Mouse (Mus musculus) spleen, adult 2 months (tissue): ENCODE data around the gene Mrgpra6. TPM values are rescaled to one million over a fixed set of nuclear protein-coding genes. Genes with fewer than 3 reads are reported as not detected.

Experiments
- DNase-seq, 2 experiments: peaks; one replicate each; pipeline versions ENCODE4 v3.0.0 to v3.0.0-alpha.2; 2012 to 2021; ENCODE audit warnings: low spot score in 2 of 2, low read depth in 1 of 2
- H3K27ac ChIP-seq: fragments of 200-500 bp; 2 replicates; pipeline ENCODE4 v1.5.1; 2012; ENCODE audit warnings: low read length, inconsistent platforms; ENCODE audit not compliant: insufficient read depth
- H3K27me3 ChIP-seq: fragments of 200-500 bp; 2 replicates; pipeline ENCODE4 v1.6.1; 2012; ENCODE audit warnings: mild to moderate bottlenecking, moderate library complexity, low read length, inconsistent platforms; ENCODE audit not compliant: control insufficient read depth, insufficient read depth
- H3K36me3 ChIP-seq: fragments of 200-500 bp; 2 replicates; pipeline ENCODE4 v1.6.1; 2012; ENCODE audit warnings: mild to moderate bottlenecking, low read length, inconsistent platforms; ENCODE audit not compliant: control insufficient read depth, insufficient read depth
- H3K4me1 ChIP-seq: fragments of 200-500 bp; 2 replicates; pipeline ENCODE4 v1.6.1; 2011; ENCODE audit warnings: inconsistent platforms; ENCODE audit not compliant: control insufficient read depth, insufficient read depth, insufficient read length
- H3K4me3 ChIP-seq: fragments of 200-500 bp; 2 replicates; pipeline ENCODE4 v1.5.1; 2011; ENCODE audit warnings: mild to moderate bottlenecking, inconsistent platforms; ENCODE audit not compliant: insufficient read depth, insufficient read length; ENCODE audit errors: extremely low read depth
- CTCF ChIP-seq: fragments of 200-500 bp; IDR thresholded peaks from 2 replicates; pipeline ENCODE4 v1.5.1; 2011; ENCODE audit warnings: mild to moderate bottlenecking, inconsistent platforms; ENCODE audit not compliant: insufficient read depth, insufficient read length, insufficient replicate concordance; ENCODE audit errors: extremely low read depth
- POLR2A ChIP-seq: fragments of 200-500 bp; IDR thresholded peaks from 2 replicates; pipeline ENCODE4 v1.6.1; 2011; ENCODE audit warnings: low read depth, low read length, inconsistent platforms
- WGBS: fragments of 180-500 bp; shearing (Covaris S2); methylation state at CpG from one replicate; pipeline ENCODE4 v1.1.7; 2018; 5-methylcytosine and 5-hydroxymethylcytosine counted together
- polyA plus RNA-seq: library from polyadenylated mRNA; depleted of rRNA; stranded (reverse); fragments of >200 nt; gene quantifications from 2 replicates; pipeline ENCODE4 v1.2.3, GENCODE M21; 2012; rRNA removed

The Mrgpra6 gene
- polyA plus RNA-seq, 1 experiment = not detected

DNA sequence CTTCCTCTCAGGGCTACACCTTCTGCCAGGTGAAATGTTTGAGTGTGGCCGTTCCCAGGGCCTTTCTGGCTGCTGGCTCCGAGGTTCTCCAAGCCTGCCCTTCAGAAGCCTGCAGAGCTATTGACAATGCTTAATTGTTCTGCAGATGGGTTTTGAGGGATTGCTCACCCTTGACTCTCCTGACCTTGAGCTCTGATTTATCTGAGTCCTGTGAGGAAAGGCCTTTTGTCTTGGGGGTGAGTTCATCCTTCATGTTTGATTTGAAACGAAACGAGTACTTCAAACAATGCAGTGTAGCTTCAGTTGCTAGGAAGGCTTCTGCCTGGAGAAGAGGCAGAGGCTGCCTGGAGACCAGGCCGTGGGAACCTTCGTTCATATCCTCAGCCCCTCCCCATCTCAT is 60.4 kb downstream of the Mrgpra6 start:
- no peak for TF ChIP-seq CTCF
- no peak for TF ChIP-seq POLR2A
- H3K27me3 ChIP-seq = no peaks in the 10 kb centered on the region
- 43% methylated on average over 6 of the region's 6 CpGs for WGBS
- no peak for DNase-seq
- H3K27ac ChIP-seq = no peak overlapping the region
- H3K4me1 ChIP-seq = peaks cover 2% of the 10 kb centered on the region; the same call in 1 of the 2 replicates
- H3K36me3 ChIP-seq = no peaks in the 10 kb centered on the region
- H3K4me3 ChIP-seq = no peak overlapping the region

DNA sequence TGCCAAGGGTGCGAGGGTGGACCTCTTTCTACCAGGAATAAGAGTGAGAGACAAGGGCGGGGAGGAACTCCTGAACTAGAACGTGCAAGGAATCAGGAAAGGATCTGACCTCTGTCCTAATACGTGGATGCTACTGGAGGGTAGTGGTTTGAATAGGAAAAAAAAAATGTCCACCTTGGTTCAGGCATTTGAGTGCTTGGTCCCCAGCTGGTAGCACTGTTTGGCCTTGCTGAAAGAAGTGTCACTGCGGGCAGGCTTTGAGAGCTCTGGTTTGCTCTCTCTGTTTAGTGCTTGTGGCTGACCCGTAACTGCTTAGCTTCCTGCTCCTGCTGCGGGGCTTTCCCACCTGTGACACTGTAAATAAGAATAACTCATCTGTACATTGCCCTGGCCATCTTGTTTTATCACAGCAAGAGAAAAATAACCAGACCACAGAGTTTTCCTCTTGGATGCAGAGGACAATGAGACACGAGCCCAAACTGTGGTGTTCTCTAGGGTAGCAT is 64.8 kb downstream of the Mrgpra6 start:
- H3K4me3 ChIP-seq = no peak overlapping the region
- TF ChIP-seq CTCF (no peak), POLR2A (no peak)
- H3K27ac ChIP-seq = no peak overlapping the region
- DNase-seq = no peak
- 61% methylated on average over 8 of the region's 8 CpGs for WGBS
- no peaks in the 10 kb centered on the region for H3K36me3 ChIP-seq
- no peaks in the 10 kb centered on the region for H3K27me3 ChIP-seq
- peaks cover 2% of the 10 kb centered on the region; the same call in 1 of the 2 replicates for H3K4me1 ChIP-seq

Other genes with a start within 250 kb of the Mrgpra6 start
- gene Uevld, start 246.4 kb downstream of the Mrgpra6 start, polyA plus RNA-seq = 1.00 and 1.3 TPM in 2 replicates
- not detected in 2 replicates for gene Gm9999, start 221.3 kb downstream of the Mrgpra6 start, polyA plus RNA-seq
- 3.8 and 4.9 TPM in 2 replicates for gene Spty2d1, start 196.5 kb downstream of the Mrgpra6 start, polyA plus RNA-seq
- gene Tmem86a, start 154.3 kb downstream of the Mrgpra6 start, polyA plus RNA-seq = 57.1 and 60.7 TPM in 2 replicates
- gene Ptpn5, start 71.2 kb downstream of the Mrgpra6 start, polyA plus RNA-seq = 0.46 and 0.60 TPM in 2 replicates
- not detected in 2 replicates for gene Mrgpra9, start 47.9 kb upstream of the Mrgpra6 start, polyA plus RNA-seq
- not detected in 2 replicates for gene Mrgpra1, start 149.3 kb upstream of the Mrgpra6 start, polyA plus RNA-seq
- gene Mrgpra2a, start 247.2 kb upstream of the Mrgpra6 start, polyA plus RNA-seq = 0.25 TPM in 1 of 2 replicates, not detected in the other